Mouse (Mus musculus) stomach, embryonic 14.5 days (tissue): ENCODE results near the gene Mtfr2. TPM values are rescaled to one million over a fixed set of nuclear protein-coding genes. Genes with fewer than 3 reads are reported as not detected.

ENCODE experiments used
- ATAC-seq: fragments of 200-750 bp; cut with Nextera tagmentation; 2 replicates; pipeline ENCODE4 v1.8.0; 2017; ENCODE audit warnings: low read depth, moderate TSS enrichment; ENCODE audit not compliant: insufficient number of reproducible peaks, insufficient read depth, low FRiP score
- H3K27ac ChIP-seq: fragments of 300-500 bp; sonication (generic); 2 replicates; pipeline ENCODE4 v1.5.1; 2014; ENCODE audit warnings: mild to moderate bottlenecking, low read length, moderate library complexity, mixed read lengths
- H3K27me3 ChIP-seq: fragments of 300-500 bp; sonication (generic); 2 replicates; pipeline ENCODE4 v1.6.1; 2014; ENCODE audit warnings: low read length, control low read depth, mixed read lengths; ENCODE audit not compliant: control insufficient read depth, insufficient read depth
- H3K36me3 ChIP-seq: fragments of 300-500 bp; sonication (generic); 2 replicates; pipeline ENCODE4 v1.6.1; 2014; ENCODE audit warnings: mild to moderate bottlenecking, control low read depth, low read length, moderate library complexity, mixed read lengths; ENCODE audit not compliant: control insufficient read depth, insufficient read depth
- H3K4me1 ChIP-seq: fragments of 300-500 bp; sonication (generic); 2 replicates; pipeline ENCODE4 v1.6.1; 2014; ENCODE audit warnings: low read length, control low read depth, mixed read lengths; ENCODE audit not compliant: control insufficient read depth, insufficient read depth
- H3K4me2 ChIP-seq: fragments of 300-500 bp; sonication (generic); replicated peaks from 2 replicates; pipeline ENCODE4 v1.6.1; 2014; ENCODE audit warnings: low read depth, low read length, control low read depth
- H3K4me3 ChIP-seq: fragments of 300-500 bp; sonication (generic); 2 replicates; pipeline ENCODE4 v1.5.1; 2014; ENCODE audit warnings: low read depth, low read length, control low read depth
- H3K9ac ChIP-seq: fragments of 300-500 bp; sonication (generic); replicated peaks from 2 replicates; pipeline ENCODE4 v1.6.1; 2014; ENCODE audit warnings: low read depth, mild to moderate bottlenecking, control low read depth, low read length, moderate library complexity, mixed read lengths
- H3K9me3 ChIP-seq: fragments of 300-500 bp; sonication (generic); 2 replicates; pipeline ENCODE4 v1.6.1; 2016; ENCODE audit warnings: low read depth, low read length, control low read depth; ENCODE audit not compliant: control insufficient read depth
- WGBS: fragments of 180-500 bp; shearing (Covaris S2); extraction: QIAGEN DNeasy Blood & Tissue Kit; methylation state at CpG from one replicate; pipeline ENCODE4 v1.1.7; 2014; 5-methylcytosine and 5-hydroxymethylcytosine counted together
- polyA plus RNA-seq: library from polyadenylated mRNA; unstranded; fragments of >200 nt; fragmentation: Nextera tagmentation; extraction: Ambion mirVana; gene quantifications from 2 replicates; pipeline ENCODE4 v1.2.1, GENCODE M21; 2014

Gene Mtfr2
- polyA plus RNA-seq, 1 experiment from 2014 or later = 3.7 TPM

DNA sequence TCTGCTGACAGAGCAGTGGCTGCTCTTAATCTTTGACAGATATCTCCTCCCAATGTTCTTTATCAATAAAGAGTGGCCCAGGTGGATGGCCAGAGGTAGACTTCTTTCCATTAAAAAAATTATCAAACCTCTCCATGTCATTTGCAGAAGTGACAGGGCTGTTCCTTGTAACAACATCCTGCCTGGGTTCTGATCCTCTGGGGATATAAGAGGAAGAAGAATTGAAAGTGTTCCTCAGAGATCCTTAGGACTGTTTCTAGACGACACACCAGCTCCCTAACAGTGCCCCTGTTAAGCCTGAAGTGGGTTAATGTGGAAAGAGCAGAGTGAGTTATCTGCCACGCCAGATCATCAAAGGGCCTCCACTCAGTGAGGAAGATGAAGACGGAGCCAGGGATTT, 43.0 kb downstream of the Mtfr2 start:
- Histone ChIP-seq H3K9me3 (no peaks in the 10 kb centered on the region), H3K4me1 (no peaks in the 10 kb centered on the region), H3K27ac (no peak overlapping the region), H3K27me3 (no peaks in the 10 kb centered on the region), H3K4me3 (no peak overlapping the region), H3K4me2 (no peak overlapping the region), H3K36me3 (no peaks in the 10 kb centered on the region), H3K9ac (no peak overlapping the region)
- no peak for ATAC-seq
- 71% methylated on average over 3 of the region's 3 CpGs for WGBS

DNA sequence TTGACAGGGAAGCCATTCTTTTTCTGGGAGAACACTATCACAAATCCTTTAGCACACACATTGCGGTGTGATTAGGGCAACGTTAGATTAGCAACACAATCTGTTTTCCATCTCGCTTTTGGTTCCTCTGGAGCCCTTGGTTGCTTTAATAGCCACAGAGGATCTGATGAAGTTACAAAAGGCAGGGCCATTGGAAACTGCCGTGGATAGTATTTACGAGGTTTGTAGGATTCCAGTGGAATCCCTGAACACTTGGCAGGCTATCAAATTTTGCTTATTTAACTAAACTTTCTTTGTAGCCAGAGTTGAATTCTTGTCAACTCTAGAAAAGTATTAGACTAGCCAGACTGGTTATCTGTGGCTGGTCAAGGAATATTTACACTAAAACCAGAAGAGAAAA, 47.2 kb downstream of the Mtfr2 start:
- Histone ChIP-seq H3K9ac (no peak overlapping the region), H3K27me3 (no peaks in the 10 kb centered on the region), H3K27ac (no peak overlapping the region), H3K4me1 (peaks cover 6% of the 10 kb centered on the region; the same call in 1 of the 2 replicates), H3K9me3 (no peaks in the 10 kb centered on the region), H3K4me2 (no peak overlapping the region), H3K4me3 (no peak overlapping the region), H3K36me3 (no peaks in the 10 kb centered on the region)
- WGBS = 34% methylated on average over 5 of the region's 5 CpGs
- ATAC-seq = no peak

DNA sequence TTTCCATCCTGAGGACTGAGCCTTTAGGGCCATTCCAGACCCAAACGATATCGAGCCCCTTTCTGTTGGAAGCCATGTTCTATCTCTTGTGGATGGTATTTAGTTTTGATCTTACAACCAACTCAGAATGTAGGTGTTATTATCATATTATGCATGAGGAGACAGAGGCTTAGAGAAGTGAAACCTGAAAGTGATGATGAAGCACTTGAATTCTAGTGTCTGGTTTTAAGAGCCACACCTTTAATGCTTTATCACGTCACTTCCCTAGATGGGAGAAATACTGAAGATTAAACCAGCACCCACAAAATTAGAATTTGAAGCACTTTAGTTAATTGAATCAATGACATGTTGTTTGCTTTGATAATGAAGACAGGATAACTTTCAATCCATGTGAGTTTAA, 48.2 kb downstream of the Mtfr2 start:
- Histone ChIP-seq H3K4me1 (peaks cover 6% of the 10 kb centered on the region; the same call in 1 of the 2 replicates), H3K4me2 (no peak overlapping the region), H3K9ac (no peak overlapping the region), H3K9me3 (no peaks in the 10 kb centered on the region), H3K27me3 (no peaks in the 10 kb centered on the region), H3K4me3 (no peak overlapping the region), H3K36me3 (no peaks in the 10 kb centered on the region), H3K27ac (no peak overlapping the region)
- 91% methylated on average over 3 of the region's 3 CpGs for WGBS
- ATAC-seq = no peak

DNA sequence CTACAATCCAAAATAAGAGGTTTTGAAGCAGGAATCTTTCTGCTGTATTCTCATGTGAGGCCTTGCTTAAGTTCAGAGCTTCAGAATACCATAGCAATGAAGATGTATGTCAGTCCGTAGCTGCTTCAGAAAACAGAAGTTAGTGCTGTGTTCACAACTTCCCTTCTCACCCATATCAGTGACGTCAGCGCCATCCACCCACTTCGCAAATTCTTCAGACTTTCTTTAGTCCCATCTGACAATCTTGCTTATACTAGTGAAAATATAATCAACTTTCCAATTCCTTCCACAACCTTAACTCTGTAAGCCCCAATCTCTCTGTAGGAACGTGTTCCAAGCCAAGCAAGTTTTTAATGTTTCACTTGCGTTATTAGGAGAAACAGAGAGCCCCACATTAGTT, 50.7 kb downstream of the Mtfr2 start:
- peaks cover 6% of the 10 kb centered on the region; the same call in 1 of the 2 replicates for H3K4me1 ChIP-seq
- H3K27ac ChIP-seq = peak overlapping the region; percentile 77
- H3K36me3 ChIP-seq = no peaks in the 10 kb centered on the region
- peak overlapping the region; percentile 16; the same call in 1 of the 2 replicates for H3K4me2 ChIP-seq
- ATAC-seq = no peak
- H3K27me3 ChIP-seq = no peaks in the 10 kb centered on the region
- H3K9ac ChIP-seq = no peak overlapping the region
- 38% methylated on average over 6 of the region's 6 CpGs for WGBS
- no peaks in the 10 kb centered on the region for H3K9me3 ChIP-seq
- H3K4me3 ChIP-seq = no peak overlapping the region

DNA sequence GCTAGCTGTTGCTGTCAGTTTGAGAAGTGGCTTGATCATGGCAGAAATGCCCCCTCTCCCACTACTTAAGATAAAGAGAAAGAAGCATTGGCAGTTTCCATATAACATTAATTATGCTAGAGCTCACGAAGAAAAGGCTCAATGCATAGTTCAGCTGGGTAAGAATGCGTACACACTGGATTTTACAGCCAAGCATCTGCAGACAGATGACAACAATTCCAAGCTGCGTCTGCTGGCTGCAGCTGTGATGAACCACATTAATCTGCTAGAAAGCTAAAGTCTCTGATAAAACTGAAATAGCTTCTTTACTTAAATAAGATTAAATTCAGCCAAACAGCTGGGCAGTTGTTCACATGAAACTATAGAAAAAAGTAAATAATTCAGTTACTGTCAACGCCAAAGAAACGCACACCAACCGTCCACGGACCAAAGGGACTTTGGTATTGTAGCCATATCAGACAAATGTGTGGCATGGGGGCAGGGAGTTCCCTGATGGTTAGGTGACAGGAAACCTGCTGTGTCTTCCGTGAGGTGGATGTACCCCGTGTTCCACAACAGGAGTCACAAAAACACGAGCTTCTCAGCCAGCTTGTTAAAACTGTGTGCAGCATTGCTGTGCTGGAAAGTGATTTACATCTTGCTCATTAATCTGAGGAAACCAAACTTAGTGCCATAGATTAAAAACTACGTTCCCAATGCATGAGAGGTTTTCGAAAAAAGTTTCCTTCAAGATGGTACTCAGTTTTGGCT, 51.2 kb downstream of the Mtfr2 start:
- Histone ChIP-seq H3K36me3 (no peaks in the 10 kb centered on the region), H3K9me3 (no peaks in the 10 kb centered on the region), H3K4me1 (peaks cover 6% of the 10 kb centered on the region; the same call in 1 of the 2 replicates), H3K9ac (no peak overlapping the region), H3K4me2 (peak overlapping the region; percentile 16; the same call in 1 of the 2 replicates), H3K4me3 (no peak overlapping the region), H3K27ac (peak overlapping the region; percentile 77), H3K27me3 (no peaks in the 10 kb centered on the region)
- ATAC-seq = no peak
- WGBS = 27% methylated on average over 12 of the region's 12 CpGs

DNA sequence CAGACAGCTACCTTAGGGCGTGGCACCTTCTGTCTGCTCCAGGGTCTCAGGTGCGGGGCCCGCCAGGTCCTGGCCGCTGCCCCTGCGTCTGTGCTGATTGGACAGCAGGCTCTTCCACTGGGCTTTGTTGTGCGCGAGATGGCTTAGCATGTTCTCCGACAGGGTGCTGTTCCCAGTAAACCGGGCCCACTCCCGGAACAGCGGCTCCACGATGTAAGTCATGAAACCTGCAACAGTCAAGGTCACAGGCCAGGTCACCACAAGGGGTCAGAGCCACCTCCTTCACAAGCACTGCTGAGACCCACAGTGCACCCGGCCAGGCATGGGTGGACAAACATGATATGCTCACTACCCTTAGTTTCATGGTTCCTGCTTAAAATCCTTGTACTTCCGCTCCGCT, 52.8 kb downstream of the Mtfr2 start:
- Histone ChIP-seq H3K9ac (no peak overlapping the region), H3K36me3 (no peaks in the 10 kb centered on the region), H3K4me3 (no peak overlapping the region), H3K27ac (peak overlapping the region; percentile 17; the same call in 1 of the 2 replicates), H3K9me3 (no peaks in the 10 kb centered on the region), H3K4me1 (peaks cover 6% of the 10 kb centered on the region; the same call in 1 of the 2 replicates), H3K27me3 (no peaks in the 10 kb centered on the region), H3K4me2 (peak overlapping the region; percentile 2)
- 0 out of 2 replicates have a peak, but pooled peaks have one; percentile 42 for ATAC-seq
- 62% methylated on average over 15 of the region's 15 CpGs for WGBS

DNA sequence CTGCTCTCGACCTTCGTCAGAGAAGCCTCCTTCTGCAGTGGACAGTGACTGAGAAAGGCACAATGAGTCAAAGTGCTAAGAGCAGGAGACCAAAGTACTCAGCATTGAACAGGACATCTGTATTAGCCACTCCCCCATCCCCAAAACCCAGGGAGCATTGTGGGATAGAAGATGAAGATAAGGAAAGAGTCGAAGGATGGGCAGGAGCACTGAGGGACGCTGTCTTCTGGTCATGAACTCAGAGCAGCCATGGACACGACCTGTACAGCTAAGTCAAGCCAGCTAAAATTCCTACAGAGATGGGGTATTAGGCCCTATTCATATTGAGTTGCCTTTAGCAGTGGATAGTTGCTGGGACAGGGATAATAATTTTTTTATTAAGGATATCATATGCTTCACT, 55.4 kb downstream of the Mtfr2 start:
- no peak overlapping the region for H3K27ac ChIP-seq
- H3K36me3 ChIP-seq = no peaks in the 10 kb centered on the region
- no peak overlapping the region for H3K4me3 ChIP-seq
- H3K9ac ChIP-seq = no peak overlapping the region
- no peak overlapping the region for H3K4me2 ChIP-seq
- H3K27me3 ChIP-seq = no peaks in the 10 kb centered on the region
- 77% methylated on average over 5 of the region's 5 CpGs for WGBS
- no peaks in the 10 kb centered on the region for H3K9me3 ChIP-seq
- ATAC-seq = no peak
- peaks cover 6% of the 10 kb centered on the region; the same call in 1 of the 2 replicates for H3K4me1 ChIP-seq

DNA sequence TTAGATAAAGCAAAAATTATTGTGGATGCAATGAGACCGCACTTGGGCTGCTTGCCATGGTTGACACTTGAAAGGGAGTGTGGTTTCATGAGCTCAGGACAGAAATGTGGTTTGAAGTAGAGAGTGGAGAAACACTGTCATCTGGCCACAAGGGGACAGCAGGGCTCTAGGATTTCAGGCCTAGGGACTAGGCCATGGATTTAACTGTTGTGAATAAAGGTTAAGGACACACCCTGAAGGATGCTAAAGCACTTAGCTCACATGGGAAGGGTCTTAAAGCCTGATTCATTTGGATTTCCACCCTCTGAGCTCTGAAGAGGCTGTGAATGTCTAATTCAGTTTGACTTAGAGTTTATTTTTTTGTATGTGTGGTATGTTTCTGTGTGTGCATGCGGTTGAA, 57.9 kb downstream of the Mtfr2 start:
- no peak overlapping the region for H3K27ac ChIP-seq
- H3K27me3 ChIP-seq = no peaks in the 10 kb centered on the region
- ATAC-seq = no peak
- no peaks in the 10 kb centered on the region for H3K36me3 ChIP-seq
- H3K9ac ChIP-seq = no peak overlapping the region
- H3K4me1 ChIP-seq = no peaks in the 10 kb centered on the region
- no peak overlapping the region for H3K4me2 ChIP-seq
- WGBS = 86% methylated on average over 2 of the region's 2 CpGs
- H3K9me3 ChIP-seq = no peaks in the 10 kb centered on the region
- no peak overlapping the region for H3K4me3 ChIP-seq
